Mouse (Mus musculus): ENCODE measurements around the gene Pi4kb.
"Not testable (repeated sequence)": the region's sequence is repeated elsewhere in the genome, so short reads cannot be mapped to it uniquely, and the experiment has no call there.

Pi4kb gene

GRCm38 (mm10) chr3:95015337-95015872 is 40.9 kb downstream of the Pi4kb start, which contains the start of gene Zfp687:
Gene Zfp687 (minus strand): TSS chr3:95015448.
- peak; percentile 99 for DNase-seq (ENCODE audit: low spot score in 2 of 2)

- DNase-seq (ENCODE audit: low spot score in 2 of 2): peak; percentile 93
Measured at GRCm38 (mm10) chr3:95015891-95016531, 41.5 kb downstream of the Pi4kb start.

GRCm38 (mm10) chr3:95016532-95017056 is 42.1 kb downstream of the Pi4kb start:
- DNase-seq (ENCODE audit: low spot score in 2 of 2): no peak

- no peak for DNase-seq (ENCODE audit: low spot score in 2 of 2)
Measured at GRCm38 (mm10) chr3:95018741-95019140, 44.2 kb downstream of the Pi4kb start.

- DNase-seq (ENCODE audit: low spot score in 2 of 2): not testable (repeated sequence)
Measured at GRCm38 (mm10) chr3:95020956-95021355, 46.4 kb downstream of the Pi4kb start.

GRCm38 (mm10) chr3:95024551-95024950 is 50.0 kb downstream of the Pi4kb start:
- DNase-seq (ENCODE audit: low spot score in 2 of 2): no peak

GRCm38 (mm10) chr3:95025202-95025601 is 50.7 kb downstream of the Pi4kb start:
- DNase-seq (ENCODE audit: low spot score in 2 of 2): peak in 1 of 2 experiments; percentile 56

GRCm38 (mm10) chr3:95027057-95027645 is 52.6 kb downstream of the Pi4kb start:
- peak in 1 of 2 experiments; percentile 53 for DNase-seq (ENCODE audit: low spot score in 2 of 2)

GRCm38 (mm10) chr3:95027701-95028100 is 53.2 kb downstream of the Pi4kb start:
- no peak for DNase-seq (ENCODE audit: low spot score in 2 of 2)

GRCm38 (mm10) chr3:95028603-95029002 is 54.1 kb downstream of the Pi4kb start:
- DNase-seq (ENCODE audit: low spot score in 2 of 2): no peak

- not testable (repeated sequence) for DNase-seq (ENCODE audit: low spot score in 2 of 2)
Measured at GRCm38 (mm10) chr3:95029291-95029827, 54.8 kb downstream of the Pi4kb start.

GRCm38 (mm10) chr3:95029953-95030352 is 55.4 kb downstream of the Pi4kb start:
- DNase-seq (ENCODE audit: low spot score in 2 of 2): peak in 1 of 2 experiments; percentile 52

GRCm38 (mm10) chr3:95041625-95042024 is 67.1 kb downstream of the Pi4kb start:
- no peak for DNase-seq (ENCODE audit: low spot score in 2 of 2)

GRCm38 (mm10) chr3:95042166-95042837 is 67.8 kb downstream of the Pi4kb start, which contains the start of gene Psmd4:
Gene Psmd4 (minus strand): TSS chr3:95042614.
- DNase-seq (ENCODE audit: low spot score in 2 of 2): peak; percentile 96 to 97

GRCm38 (mm10) chr3:95042838-95043229 is 68.3 kb downstream of the Pi4kb start:
- no peak for DNase-seq (ENCODE audit: low spot score in 2 of 2)

- no peak for DNase-seq (ENCODE audit: low spot score in 2 of 2)
Measured at GRCm38 (mm10) chr3:95043251-95043650, 68.7 kb downstream of the Pi4kb start.

- no peak for DNase-seq (ENCODE audit: low spot score in 2 of 2)
Measured at GRCm38 (mm10) chr3:95046462-95047057, 72.0 kb downstream of the Pi4kb start.

- no peak for DNase-seq (ENCODE audit: low spot score in 2 of 2)
Measured at GRCm38 (mm10) chr3:95047914-95048313, 73.4 kb downstream of the Pi4kb start.

GRCm38 (mm10) chr3:95052959-95053358 is 78.4 kb downstream of the Pi4kb start:
- peak in 1 of 2 experiments; percentile 61 for DNase-seq (ENCODE audit: low spot score in 2 of 2)

- peak in 1 of 2 experiments; percentile 31 for DNase-seq (ENCODE audit: low spot score in 2 of 2)
Measured at GRCm38 (mm10) chr3:95053701-95054100, 79.2 kb downstream of the Pi4kb start.

- DNase-seq (ENCODE audit: low spot score in 2 of 2): peak in 1 of 2 experiments; percentile 36
Measured at GRCm38 (mm10) chr3:95054481-95055260, 80.1 kb downstream of the Pi4kb start.

All from spleen, postnatal 4 days (tissue).